Mouse (Mus musculus) liver, postnatal 0 days (tissue): Measurements from ENCODE around the gene Krtcap2.

Source experiments
- CTCF ChIP-seq: sonication (generic); IDR thresholded peaks from 2 replicates; pipeline ENCODE4 v1.5.1; 2016; ENCODE audit warnings: antibody characterized with exemption, low read depth
- EP300 ChIP-seq: IDR thresholded peaks from 2 replicates; pipeline ENCODE4 v1.6.1; 2016; ENCODE audit warnings: antibody characterized with exemption, low read depth, mild to moderate bottlenecking

GRCm38 (mm10) chr3:89279153-89279890 lies 33.6 kb downstream of the Krtcap2 start:
- no peak for TF ChIP-seq CTCF
- no peak for TF ChIP-seq EP300
